Mouse (Mus musculus) liver, postnatal 0 days (tissue): Measurements from ENCODE around the gene Zfp64.

Experiments used
- CTCF ChIP-seq: sonication (generic); IDR thresholded peaks from 2 replicates; pipeline ENCODE4 v1.5.1; 2016; ENCODE audit warnings: antibody characterized with exemption, low read depth
- EP300 ChIP-seq: IDR thresholded peaks from 2 replicates; pipeline ENCODE4 v1.6.1; 2016; ENCODE audit warnings: antibody characterized with exemption, low read depth, mild to moderate bottlenecking

DNA sequence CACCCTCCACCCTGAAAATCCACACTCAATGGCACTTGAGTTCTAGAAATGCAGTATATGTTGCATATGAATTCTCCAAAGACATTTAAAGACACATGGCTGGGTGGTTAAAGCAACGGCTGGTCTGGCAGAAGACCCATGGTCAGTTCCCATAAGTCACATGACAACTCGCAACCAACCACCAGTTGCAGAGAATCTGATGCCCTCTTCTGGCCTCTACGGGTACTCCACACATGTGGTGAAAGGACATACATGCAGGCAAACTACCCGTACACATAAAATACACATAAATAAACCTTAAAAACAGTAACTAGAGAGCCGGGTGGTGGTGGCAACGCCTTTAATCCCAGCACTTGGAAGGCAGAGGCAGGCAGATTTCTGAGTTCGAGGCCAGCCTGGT lies 60.6 kb downstream of the Zfp64 start:
- TF ChIP-seq EP300 (no peak), CTCF (peak; percentile 12; the same call in 1 of the 2 replicates)
